Mouse (Mus musculus): ENCODE data around the gene Msmb. TPM values are rescaled to one million over a fixed set of nuclear protein-coding genes. Genes with fewer than 3 reads are reported as not detected.
"Not testable (repeated sequence)": the region's sequence is repeated elsewhere in the genome, so short reads cannot be mapped to it uniquely, and the experiment has no call there.

Msmb gene
- polyA plus RNA-seq, 1 experiment from 2014 or later: not detected

DNA sequence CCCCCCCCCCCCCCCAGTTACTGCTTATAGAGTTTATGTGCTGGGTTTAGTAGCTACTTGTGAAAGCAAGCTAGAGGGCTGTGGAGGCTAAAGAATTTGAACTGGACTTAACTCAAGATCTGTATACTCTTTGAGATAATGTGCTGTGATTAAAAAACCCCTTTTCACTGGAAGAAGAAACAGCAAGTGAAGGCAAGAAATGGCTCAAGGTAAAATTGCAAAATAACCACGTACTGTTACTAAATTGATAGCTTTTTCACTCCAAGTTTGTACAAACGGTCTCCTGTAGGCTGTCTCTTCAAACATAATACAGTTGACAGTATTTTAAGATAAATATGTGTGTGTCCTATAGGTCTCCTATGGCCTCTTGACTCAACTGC, 24.2 kb downstream of the Msmb start:
- H3K4me2 ChIP-seq (ENCODE audit: low read depth, low read length): peak overlapping the region; percentile 69
- H3K4me3 ChIP-seq (ENCODE audit: low read length): peak overlapping the region; percentile 46
- no peak overlapping the region; the same call in 1 of the 2 replicates for H3K27ac ChIP-seq (ENCODE audit: low read length)

DNA sequence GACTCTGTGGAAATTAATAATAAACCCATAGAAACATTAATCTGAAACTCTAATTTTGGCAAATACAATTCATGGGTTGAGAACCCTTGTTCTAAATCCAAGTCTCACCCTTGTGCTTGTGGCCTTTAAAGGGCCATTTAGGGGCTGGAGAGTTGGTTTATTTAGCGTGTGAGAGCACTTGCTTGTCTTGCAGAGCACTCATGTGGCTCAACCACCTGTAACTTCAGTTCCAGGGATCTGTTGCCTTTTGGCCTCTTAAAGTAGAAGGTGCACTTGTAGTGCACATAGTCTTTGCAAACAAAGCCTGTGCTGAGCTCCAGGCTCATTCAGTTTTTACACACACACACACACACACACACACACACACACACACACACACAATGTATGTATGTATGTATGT, 25.0 kb downstream of the Msmb start:
- peak overlapping the region; percentile 69 for H3K4me2 ChIP-seq (ENCODE audit: low read depth, low read length)
- peaks cover 21% of the 10 kb centered on the region for H3K4me1 ChIP-seq (ENCODE audit: control insufficient read depth, insufficient read depth, low read length)
- H3K27ac ChIP-seq (ENCODE audit: low read length): no peak overlapping the region
- H3K9ac ChIP-seq (ENCODE audit: low read depth, low read length): peak overlapping the region; percentile 47
- peak overlapping the region; percentile 46 for H3K4me3 ChIP-seq (ENCODE audit: low read length)
- 50% methylated on average over 1 of the region's 1 CpGs for WGBS
- no peaks in the 10 kb centered on the region for H3K27me3 ChIP-seq (replicated peaks; ENCODE audit: control insufficient read depth, insufficient read depth, low read length)
- peaks cover 3% of the 10 kb centered on the region; the same call in 1 of the 2 replicates for H3K36me3 ChIP-seq (ENCODE audit: control insufficient read depth, insufficient read depth, low read length)
- no peaks in the 10 kb centered on the region for H3K9me3 ChIP-seq (ENCODE audit: control insufficient read depth, low read length)
- no peak for ATAC-seq

More for the DNA sequence above, 24.2 kb downstream of the Msmb start:
- Histone ChIP-seq H3K4me1 (ENCODE audit: control insufficient read depth, insufficient read depth, low read length) (peaks cover 22% of the 10 kb centered on the region), H3K9ac (ENCODE audit: low read depth, low read length) (peak overlapping the region; percentile 47), H3K9me3 (ENCODE audit: control insufficient read depth, low read length) (no peaks in the 10 kb centered on the region), H3K36me3 (ENCODE audit: control insufficient read depth, insufficient read depth, low read length) (peaks cover 3% of the 10 kb centered on the region; the same call in 1 of the 2 replicates), H3K27me3 (replicated peaks; ENCODE audit: control insufficient read depth, insufficient read depth, low read length) (no peaks in the 10 kb centered on the region)
- no peak for ATAC-seq
- 55% methylated on average over 2 of the region's 2 CpGs for WGBS

DNA sequence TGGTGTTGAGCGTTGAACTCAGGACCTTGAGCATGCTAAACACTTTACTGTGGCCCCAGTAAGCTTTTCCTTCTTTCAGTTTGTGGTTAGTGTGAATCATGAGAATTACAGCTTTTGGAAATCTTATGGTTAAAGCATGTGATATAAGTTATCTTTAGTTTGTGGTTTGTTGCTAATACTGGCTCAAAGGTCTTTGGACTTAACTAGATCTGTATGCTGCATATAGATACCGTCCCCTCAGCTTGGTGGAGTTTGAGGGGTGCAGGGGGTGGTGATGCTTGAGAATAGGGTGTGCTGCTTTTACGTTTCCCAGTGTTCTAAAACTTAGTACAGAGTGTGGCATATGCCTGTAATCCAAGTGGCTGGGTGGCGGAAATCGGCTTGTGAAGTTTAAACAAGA, 25.5 kb downstream of the Msmb start:
- Histone ChIP-seq H3K4me3 (ENCODE audit: low read length) (peak overlapping the region; percentile 46), H3K4me2 (ENCODE audit: low read depth, low read length) (peak overlapping the region; percentile 35), H3K9me3 (ENCODE audit: control insufficient read depth, low read length) (no peaks in the 10 kb centered on the region), H3K36me3 (ENCODE audit: control insufficient read depth, insufficient read depth, low read length) (peaks cover 3% of the 10 kb centered on the region; the same call in 1 of the 2 replicates), H3K9ac (ENCODE audit: low read depth, low read length) (no peak overlapping the region), H3K27ac (ENCODE audit: low read length) (no peak overlapping the region), H3K4me1 (ENCODE audit: control insufficient read depth, insufficient read depth, low read length) (peaks cover 18% of the 10 kb centered on the region; the same call in 1 of the 2 replicates), H3K27me3 (replicated peaks; ENCODE audit: control insufficient read depth, insufficient read depth, low read length) (no peaks in the 10 kb centered on the region)
- no peak for ATAC-seq
- WGBS: 69% methylated on average over 5 of the region's 5 CpGs

DNA sequence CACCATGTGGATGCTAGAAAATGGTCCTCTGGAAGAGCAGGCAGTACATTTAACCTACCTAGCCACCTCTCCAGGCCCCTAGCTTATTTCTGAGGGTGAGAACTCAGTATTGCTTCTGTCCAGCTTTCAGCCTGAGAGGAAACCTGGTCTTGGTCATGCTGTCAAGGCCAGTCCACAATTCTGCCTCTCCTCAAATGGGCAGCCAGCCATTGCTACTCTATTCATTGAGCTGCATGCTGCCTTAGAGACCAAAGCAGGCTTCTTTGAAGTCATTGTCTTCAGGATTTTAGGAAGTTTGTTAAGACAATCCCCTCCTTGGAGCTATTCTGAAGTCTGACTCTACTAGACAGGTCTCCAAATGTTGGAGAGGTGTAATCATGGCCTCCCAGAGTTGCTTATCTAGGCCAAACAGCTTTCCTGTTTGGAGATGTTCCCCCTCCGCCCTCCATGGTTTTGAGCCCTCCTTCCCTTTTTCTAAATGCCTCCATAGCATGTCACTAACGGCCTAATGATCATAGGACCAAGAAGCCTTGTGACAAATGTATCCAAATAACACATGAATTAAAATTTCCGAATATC, 26.9 kb downstream of the Msmb start:
- 0 out of 2 replicates have a peak overlapping the region, but pooled peaks have one; percentile 19 for H3K27ac ChIP-seq (ENCODE audit: low read length)
- H3K4me2 ChIP-seq (ENCODE audit: low read depth, low read length): peak overlapping the region; percentile 35
- H3K4me1 ChIP-seq (ENCODE audit: control insufficient read depth, insufficient read depth, low read length): peaks cover 12% of the 10 kb centered on the region; the same call in 1 of the 2 replicates
- H3K9me3 ChIP-seq (ENCODE audit: control insufficient read depth, low read length): no peaks in the 10 kb centered on the region
- H3K27me3 ChIP-seq (replicated peaks; ENCODE audit: control insufficient read depth, insufficient read depth, low read length): no peaks in the 10 kb centered on the region
- H3K36me3 ChIP-seq (ENCODE audit: control insufficient read depth, insufficient read depth, low read length): peaks cover 5% of the 10 kb centered on the region
- peak overlapping the region; percentile 46 for H3K4me3 ChIP-seq (ENCODE audit: low read length)
- H3K9ac ChIP-seq (ENCODE audit: low read depth, low read length): peak overlapping the region; percentile 15; the same call in 1 of the 2 replicates
- no peak for ATAC-seq
- WGBS: 81% methylated on average over 3 of the region's 3 CpGs

DNA sequence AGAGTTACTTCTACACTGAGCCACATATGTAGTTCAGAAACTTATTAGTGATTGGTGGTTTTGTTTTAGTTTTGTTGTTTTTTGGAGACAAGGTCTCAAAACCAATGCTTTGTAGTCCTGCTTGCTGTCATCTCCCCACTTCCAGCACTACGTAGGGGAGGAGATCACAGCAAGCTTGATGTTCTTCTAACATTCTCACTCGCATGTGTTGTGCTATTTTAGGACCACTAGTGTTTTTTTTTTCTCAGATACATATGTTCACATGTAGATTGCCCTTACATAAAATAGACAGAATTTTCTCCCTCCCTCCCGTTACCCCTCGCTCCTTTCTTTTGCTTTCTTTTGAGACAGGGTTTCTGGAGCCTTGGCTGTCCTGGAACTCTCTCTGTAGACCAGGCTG, 28.3 kb downstream of the Msmb start:
- 89% methylated on average over 4 of the region's 4 CpGs for WGBS
- Histone ChIP-seq H3K4me2 (ENCODE audit: low read depth, low read length) (no peak overlapping the region), H3K9ac (ENCODE audit: low read depth, low read length) (no peak overlapping the region), H3K4me3 (ENCODE audit: low read length) (no peak overlapping the region), H3K27ac (ENCODE audit: low read length) (no peak overlapping the region), H3K36me3 (ENCODE audit: control insufficient read depth, insufficient read depth, low read length) (peaks cover 8% of the 10 kb centered on the region), H3K4me1 (ENCODE audit: control insufficient read depth, insufficient read depth, low read length) (peaks cover 10% of the 10 kb centered on the region; the same call in 1 of the 2 replicates), H3K27me3 (replicated peaks; ENCODE audit: control insufficient read depth, insufficient read depth, low read length) (no peaks in the 10 kb centered on the region), H3K9me3 (ENCODE audit: control insufficient read depth, low read length) (no peaks in the 10 kb centered on the region)
- no peak for ATAC-seq

DNA sequence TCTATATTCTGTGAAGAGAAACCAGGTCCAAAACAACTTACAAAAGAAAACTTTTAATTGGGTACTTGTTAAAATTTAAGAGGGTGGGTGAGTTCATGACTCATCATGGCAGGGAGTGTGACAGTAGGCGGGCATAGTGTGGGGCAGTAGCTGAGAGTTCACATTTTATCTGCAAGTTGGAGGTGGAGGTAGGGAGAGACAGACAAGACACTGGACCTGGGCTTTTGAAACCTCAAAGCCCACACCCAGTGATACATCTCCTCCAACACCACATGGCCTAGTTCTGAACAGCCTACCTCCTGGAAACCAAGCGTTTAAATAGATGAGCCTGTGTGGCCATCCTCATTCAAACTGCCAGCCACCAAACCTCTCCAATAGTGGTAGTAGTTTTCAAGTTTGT, 33.5 kb downstream of the Msmb start:
- H3K9me3 ChIP-seq (ENCODE audit: control insufficient read depth, low read length): no peaks in the 10 kb centered on the region
- H3K4me2 ChIP-seq (ENCODE audit: low read depth, low read length): no peak overlapping the region
- H3K4me1 ChIP-seq (ENCODE audit: control insufficient read depth, insufficient read depth, low read length): no peaks in the 10 kb centered on the region
- no peak for ATAC-seq
- H3K36me3 ChIP-seq (ENCODE audit: control insufficient read depth, insufficient read depth, low read length): peaks cover 17% of the 10 kb centered on the region
- WGBS: 88% methylated on average over 2 of the region's 2 CpGs
- H3K27ac ChIP-seq (ENCODE audit: low read length): no peak overlapping the region
- H3K9ac ChIP-seq (ENCODE audit: low read depth, low read length): no peak overlapping the region
- no peaks in the 10 kb centered on the region for H3K27me3 ChIP-seq (replicated peaks; ENCODE audit: control insufficient read depth, insufficient read depth, low read length)
- H3K4me3 ChIP-seq (ENCODE audit: low read length): no peak overlapping the region

DNA sequence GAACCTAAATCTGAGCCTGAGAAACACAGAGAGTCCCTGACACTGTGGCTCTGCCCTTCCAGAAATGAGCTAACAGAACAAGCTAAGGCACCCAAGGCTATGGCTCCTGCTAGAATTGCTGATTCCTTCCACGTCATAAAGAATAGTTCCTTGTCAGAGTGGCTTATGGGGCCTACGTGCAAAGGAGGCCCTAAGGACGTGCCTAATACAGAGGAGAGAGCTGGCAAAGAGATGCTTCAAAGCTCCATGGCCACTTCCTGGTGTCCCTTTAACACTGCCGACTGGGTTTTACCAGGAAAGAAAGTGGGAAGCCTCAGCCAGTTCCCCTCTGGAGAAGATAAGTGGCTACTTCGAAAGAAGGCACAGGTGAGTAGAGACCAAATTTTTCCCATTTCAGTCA, 34.8 kb downstream of the Msmb start:
- not testable (repeated sequence) for H3K4me2 ChIP-seq (ENCODE audit: low read depth, low read length); H3K9ac ChIP-seq (ENCODE audit: low read depth, low read length); H3K4me3 ChIP-seq (ENCODE audit: low read length); H3K27me3 ChIP-seq (replicated peaks; ENCODE audit: control insufficient read depth, insufficient read depth, low read length); H3K27ac ChIP-seq (ENCODE audit: low read length); H3K4me1 ChIP-seq (ENCODE audit: control insufficient read depth, insufficient read depth, low read length); H3K9me3 ChIP-seq (ENCODE audit: control insufficient read depth, low read length)
- peaks cover 15% of the 10 kb centered on the region for H3K36me3 ChIP-seq (ENCODE audit: control insufficient read depth, insufficient read depth, low read length)
- peak; percentile 53; the same call in 1 of the 2 replicates for ATAC-seq
- WGBS: 76% methylated on average over 4 of the region's 5 CpGs

DNA sequence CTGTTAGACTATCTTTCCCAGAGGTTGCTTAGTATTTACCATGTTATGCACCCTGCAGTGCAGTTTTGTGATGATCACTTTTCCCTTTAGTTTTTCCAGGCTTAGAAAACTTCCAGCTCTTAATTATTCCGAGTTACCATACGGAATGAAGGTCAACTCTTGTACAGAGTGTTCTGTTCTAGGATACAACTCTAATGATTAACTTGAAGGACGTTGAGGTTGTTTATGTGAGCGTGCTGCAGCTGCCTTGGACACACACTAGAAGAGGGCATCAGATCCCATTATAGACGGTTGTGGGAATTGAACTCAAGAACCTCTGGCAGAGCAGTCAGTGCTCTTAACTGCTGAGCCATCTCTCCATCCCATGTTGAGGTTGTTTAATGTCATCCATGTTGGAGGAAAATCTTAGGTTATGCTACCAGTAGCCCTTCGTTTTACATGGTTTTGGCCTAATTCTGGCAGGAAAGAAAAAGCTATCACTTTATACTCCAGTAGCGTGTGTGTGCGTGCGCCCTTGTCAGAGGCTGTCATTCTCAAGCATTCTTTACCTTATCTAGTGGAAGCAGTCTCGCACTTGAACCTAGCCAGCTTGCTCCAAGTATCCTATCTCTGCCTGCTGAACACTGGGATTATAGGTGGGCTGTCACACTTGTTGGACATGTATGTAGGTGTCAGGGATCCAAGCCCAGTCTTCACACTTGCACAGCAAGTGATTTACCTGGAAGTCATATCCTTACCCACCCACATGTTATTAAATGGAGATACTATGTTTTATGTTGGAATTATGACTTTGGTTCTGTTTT, 37.8 kb downstream of the Msmb start:
- ATAC-seq: peak; percentile 34; the same call in 1 of the 2 replicates
- 83% methylated on average over 10 of the region's 10 CpGs for WGBS
- Histone ChIP-seq H3K27ac (ENCODE audit: low read length) (no peak overlapping the region), H3K4me3 (ENCODE audit: low read length) (no peak overlapping the region), H3K36me3 (ENCODE audit: control insufficient read depth, insufficient read depth, low read length) (peaks cover 18% of the 10 kb centered on the region), H3K27me3 (replicated peaks; ENCODE audit: control insufficient read depth, insufficient read depth, low read length) (no peaks in the 10 kb centered on the region), H3K4me2 (ENCODE audit: low read depth, low read length) (no peak overlapping the region), H3K9ac (ENCODE audit: low read depth, low read length) (no peak overlapping the region), H3K4me1 (ENCODE audit: control insufficient read depth, insufficient read depth, low read length) (no peaks in the 10 kb centered on the region), H3K9me3 (ENCODE audit: control insufficient read depth, low read length) (no peaks in the 10 kb centered on the region)

DNA sequence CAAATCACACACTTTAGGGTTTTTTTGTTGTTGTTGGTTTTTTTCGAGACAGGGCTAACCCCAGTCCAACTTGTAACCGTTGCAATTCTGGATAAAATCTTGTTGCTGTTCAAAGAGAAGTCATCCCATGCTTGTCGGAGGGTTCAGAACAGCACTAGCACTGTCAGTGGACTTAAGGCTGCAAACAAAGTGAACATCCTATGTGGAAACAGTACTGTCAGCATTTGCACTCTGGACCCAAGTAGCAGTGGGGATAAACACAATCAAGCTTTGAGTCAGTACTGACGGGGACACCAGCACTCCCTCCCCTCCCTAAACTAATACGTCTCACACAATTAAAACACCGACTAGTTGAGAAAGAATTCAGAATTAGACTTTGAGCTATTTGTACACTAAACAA, 39.0 kb downstream of the Msmb start:
- H3K4me1 ChIP-seq (ENCODE audit: control insufficient read depth, insufficient read depth, low read length): no peaks in the 10 kb centered on the region

More for the DNA sequence above, 39.0 kb downstream of the Msmb start:
- Histone ChIP-seq H3K36me3 (ENCODE audit: control insufficient read depth, insufficient read depth, low read length) (peaks cover 15% of the 10 kb centered on the region), H3K9ac (ENCODE audit: low read depth, low read length) (no peak overlapping the region), H3K9me3 (ENCODE audit: control insufficient read depth, low read length) (no peaks in the 10 kb centered on the region), H3K27ac (ENCODE audit: low read length) (no peak overlapping the region), H3K4me2 (ENCODE audit: low read depth, low read length) (no peak overlapping the region), H3K4me3 (ENCODE audit: low read length) (no peak overlapping the region), H3K27me3 (replicated peaks; ENCODE audit: control insufficient read depth, insufficient read depth, low read length) (no peaks in the 10 kb centered on the region)
- 84% methylated on average over 6 of the region's 6 CpGs for WGBS
- ATAC-seq: no peak
